Mouse (Mus musculus) megakaryocyte, embryonic 14.5 days (primary cell): Measurements from ENCODE around the gene Sf3b2. TPM values are rescaled to one million over a fixed set of nuclear protein-coding genes. Genes with fewer than 3 reads are reported as not detected.
"Not testable (repeated sequence)": the region's sequence is repeated elsewhere in the genome, so short reads cannot be mapped to it uniquely, and the experiment has no call there.

ENCODE experiments used
- H3K27me3 ChIP-seq: replicated peaks from 2 replicates; pipeline ENCODE3; 2012; ENCODE audit warnings: inconsistent platforms
- H3K36me3 ChIP-seq: replicated peaks from 2 replicates; pipeline ENCODE3; 2012; ENCODE audit warnings: low read length, inconsistent platforms, mixed read lengths
- H3K4me1 ChIP-seq: 2 replicates; pipeline ENCODE4 v1.6.1; 2012; ENCODE audit warnings: inconsistent platforms
- H3K4me3 ChIP-seq: replicated peaks from 2 replicates; pipeline ENCODE3; 2012; ENCODE audit warnings: moderate library complexity, mild to moderate bottlenecking, inconsistent platforms
- H3K9me3 ChIP-seq: 2 replicates; pipeline ENCODE4 v1.6.1; 2012; ENCODE audit warnings: inconsistent platforms
- FLI1 ChIP-seq: IDR thresholded peaks from 2 replicates; pipeline ENCODE4 v1.6.1; 2012; ENCODE audit warnings: low read length, inconsistent platforms, mixed read lengths
- GATA1 ChIP-seq: IDR thresholded peaks from 3 replicates; pipeline ENCODE4 v1.6.1; 2012; ENCODE audit warnings: mixed read lengths, low read length, inconsistent platforms, borderline replicate concordance
- polyA plus RNA-seq: library from polyadenylated mRNA; stranded (reverse); fragments of >175 nt; gene quantifications from 2 replicates; pipeline ENCODE4 v1.2.3, GENCODE M21; 2012; ENCODE audit warnings: low replicate concordance; ENCODE audit not compliant: insufficient read depth

The Sf3b2 gene
- polyA plus RNA-seq, 1 experiment = 158 TPM

GRCm38 (mm10) chr19:5274641-5275040, 20.6 kb downstream of the Sf3b2 start:
- peaks cover 37% of the 10 kb centered on the region for H3K4me1 ChIP-seq
- no peaks in the 10 kb centered on the region for H3K27me3 ChIP-seq
- peak overlapping the region; percentile 72 for H3K4me3 ChIP-seq
- no peaks in the 10 kb centered on the region for H3K9me3 ChIP-seq
- TF ChIP-seq GATA1 (no peak), FLI1 (no peak)
- peaks cover 56% of the 10 kb centered on the region for H3K36me3 ChIP-seq

GRCm38 (mm10) chr19:5273916-5274315, 21.3 kb downstream of the Sf3b2 start:
- H3K4me3 ChIP-seq = peak overlapping the region; percentile 100

GRCm38 (mm10) chr19:5272801-5273733, 22.2 kb downstream of the Sf3b2 start, which contains the start of gene Pacs1:
Gene Pacs1, minus strand, starts transcription at chr19:5273119.
- Histone ChIP-seq H3K27me3 (no peaks in the 10 kb centered on the region), H3K4me3 (peak within 1 kb of the TSS; percentile 100), H3K4me1 (peaks cover 44% of the 10 kb centered on the region), H3K9me3 (no peaks in the 10 kb centered on the region), H3K36me3 (peaks cover 40% of the 10 kb centered on the region)
- TF ChIP-seq GATA1 (no peak), FLI1 (no peak)

More at GRCm38 (mm10) chr19:5273916-5274315, 21.3 kb downstream of the Sf3b2 start:
- TF ChIP-seq FLI1 (no peak), GATA1 (no peak)
- Histone ChIP-seq H3K27me3 (no peaks in the 10 kb centered on the region), H3K4me1 (peaks cover 37% of the 10 kb centered on the region), H3K36me3 (peaks cover 49% of the 10 kb centered on the region), H3K9me3 (no peaks in the 10 kb centered on the region)

GRCm38 (mm10) chr19:5272326-5272795, 22.9 kb downstream of the Sf3b2 start:
- no peaks in the 10 kb centered on the region for H3K9me3 ChIP-seq
- H3K4me1 ChIP-seq = peaks cover 51% of the 10 kb centered on the region
- peak overlapping the region; percentile 100 for H3K4me3 ChIP-seq
- H3K27me3 ChIP-seq = no peaks in the 10 kb centered on the region
- TF ChIP-seq FLI1 = no peak
- TF ChIP-seq GATA1 = no peak
- peaks cover 33% of the 10 kb centered on the region for H3K36me3 ChIP-seq

- Histone ChIP-seq H3K4me3 (peak overlapping the region; percentile 100), H3K27me3 (no peaks in the 10 kb centered on the region), H3K4me1 (peaks cover 56% of the 10 kb centered on the region), H3K9me3 (no peaks in the 10 kb centered on the region), H3K36me3 (peaks cover 26% of the 10 kb centered on the region)
- no peak for TF ChIP-seq GATA1
- TF ChIP-seq FLI1 = no peak
Measured at GRCm38 (mm10) chr19:5271430-5271829, 23.8 kb downstream of the Sf3b2 start.

GRCm38 (mm10) chr19:5269392-5269791, 25.9 kb downstream of the Sf3b2 start:
- no peak overlapping the region for H3K4me3 ChIP-seq
- peaks cover 17% of the 10 kb centered on the region for H3K36me3 ChIP-seq
- no peaks in the 10 kb centered on the region for H3K27me3 ChIP-seq
- H3K9me3 ChIP-seq = no peaks in the 10 kb centered on the region
- TF ChIP-seq GATA1 = no peak
- no peak for TF ChIP-seq FLI1
- H3K4me1 ChIP-seq = peaks cover 63% of the 10 kb centered on the region

- Histone ChIP-seq H3K4me1 (peaks cover 63% of the 10 kb centered on the region), H3K36me3 (peaks cover 13% of the 10 kb centered on the region), H3K4me3 (peak overlapping the region; percentile 86), H3K9me3 (no peaks in the 10 kb centered on the region), H3K27me3 (no peaks in the 10 kb centered on the region)
- no peak for TF ChIP-seq GATA1
- no peak for TF ChIP-seq FLI1
Measured at GRCm38 (mm10) chr19:5268875-5269274, 26.4 kb downstream of the Sf3b2 start.

GRCm38 (mm10) chr19:5268017-5268416, 27.2 kb downstream of the Sf3b2 start:
- H3K4me1 ChIP-seq = peaks cover 60% of the 10 kb centered on the region
- H3K27me3 ChIP-seq = no peaks in the 10 kb centered on the region
- peak overlapping the region; percentile 84 for H3K4me3 ChIP-seq
- no peak for TF ChIP-seq FLI1
- no peak for TF ChIP-seq GATA1
- no peaks in the 10 kb centered on the region for H3K9me3 ChIP-seq
- peaks cover 12% of the 10 kb centered on the region for H3K36me3 ChIP-seq

- TF ChIP-seq GATA1 = no peak
- no peak for TF ChIP-seq FLI1
- Histone ChIP-seq H3K4me1 (peaks cover 64% of the 10 kb centered on the region), H3K27me3 (no peaks in the 10 kb centered on the region), H3K36me3 (peaks cover 12% of the 10 kb centered on the region), H3K9me3 (no peaks in the 10 kb centered on the region), H3K4me3 (peak overlapping the region; percentile 66)
Measured at GRCm38 (mm10) chr19:5267015-5267414, 28.2 kb downstream of the Sf3b2 start.

- no peaks in the 10 kb centered on the region for H3K9me3 ChIP-seq
- peaks cover 25% of the 10 kb centered on the region for H3K36me3 ChIP-seq
- peak overlapping the region; percentile 73 for H3K4me3 ChIP-seq
- no peaks in the 10 kb centered on the region for H3K27me3 ChIP-seq
- no peak for TF ChIP-seq GATA1
- H3K4me1 ChIP-seq = peaks cover 79% of the 10 kb centered on the region
Measured at GRCm38 (mm10) chr19:5257140-5257539, 38.1 kb downstream of the Sf3b2 start.

- H3K4me3 ChIP-seq, H3K9me3 ChIP-seq, H3K27me3 ChIP-seq: not testable (repeated sequence)
- H3K4me1 ChIP-seq = peaks cover 24% of the 10 kb centered on the region
- H3K36me3 ChIP-seq = peaks cover 17% of the 10 kb centered on the region
Measured at GRCm38 (mm10) chr19:5236981-5237380, 58.3 kb downstream of the Sf3b2 start.
